Mouse (Mus musculus): ENCODE measurements around the gene Hist1h2ad.

The Hist1h2ad gene

GRCm38 (mm10) chr13:23622861-23623450 is 48.8 kb downstream of the Hist1h2ad start:
- DNase-seq = no peak

Data from thymus, adult 18-20 months (tissue).